Mouse (Mus musculus) cerebellum, adult (tissue): ENCODE results near the gene Atoh8.
A peak's percentile ranks its signal among the peaks of the same experiment; 100 is the strongest.

Source experiments
- ATAC-seq: cut with Nextera tagmentation; 2 replicates; pipeline ENCODE4 v1.9.2; 2017; ENCODE audit warnings: mild to moderate bottlenecking, moderate library complexity, mixed read lengths; ENCODE audit not compliant: insufficient number of reproducible peaks, low FRiP score, low TSS enrichment

Atoh8 gene

DNA sequence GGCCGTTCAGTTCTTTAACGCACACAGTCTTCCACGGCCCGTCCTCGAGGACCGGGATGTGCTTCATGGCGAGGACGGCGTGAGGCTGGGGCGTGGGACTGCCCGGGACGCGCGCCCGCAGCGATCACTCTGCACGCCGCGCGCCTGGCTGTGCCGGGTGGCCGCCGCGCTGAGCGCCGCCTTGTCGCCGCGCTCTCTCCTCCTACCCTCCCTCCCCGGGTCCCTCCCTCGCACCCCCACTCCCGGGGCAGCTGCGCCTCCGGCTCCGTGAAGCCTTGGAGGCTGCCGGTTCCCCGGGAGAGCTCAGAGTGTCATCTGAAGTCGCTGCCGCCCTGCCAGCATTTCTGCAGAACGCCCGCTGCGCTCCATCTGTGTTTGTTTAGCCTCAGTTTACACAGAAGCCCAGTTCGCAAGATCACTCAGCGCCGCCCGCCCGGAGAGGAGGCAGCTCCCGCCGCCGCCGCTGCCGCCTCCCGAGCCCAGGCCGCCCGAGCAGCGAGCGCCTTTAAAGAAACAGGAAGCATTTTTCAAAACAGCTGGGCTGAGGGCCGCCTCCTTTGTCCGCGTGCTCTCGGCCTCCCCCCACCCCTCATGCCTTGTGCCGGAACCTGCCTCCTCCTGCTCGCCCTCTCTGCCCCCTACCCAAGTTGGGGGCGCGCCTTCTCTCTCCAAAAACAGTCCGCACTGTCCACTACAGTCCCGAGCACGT, at the start of gene Atoh8:
Atoh8 (minus strand) TSS at position 480 of the 709 bp plus-strand sequence.
- peak; percentile 27; the same call in 1 of the 2 replicates for ATAC-seq

DNA sequence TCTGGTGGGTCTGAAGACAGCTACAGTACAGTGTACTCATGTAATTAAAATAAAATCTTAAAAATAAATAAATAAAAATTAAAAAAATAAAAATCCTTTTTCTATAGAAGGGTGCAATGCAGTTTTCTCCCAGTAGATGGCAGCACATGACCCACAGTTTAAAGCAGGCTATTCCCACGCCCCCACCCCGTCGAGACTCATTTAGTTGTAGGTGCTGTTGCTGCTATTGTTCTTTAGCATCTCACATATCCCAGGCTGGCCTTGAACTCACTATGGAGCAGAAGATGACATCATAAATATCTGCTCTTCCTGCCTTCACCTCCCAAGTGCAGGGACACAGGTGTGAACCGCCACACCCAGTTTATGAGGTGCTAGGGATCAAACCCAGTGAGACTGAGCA, 48.5 kb upstream of the Atoh8 start:
- ATAC-seq, result no peak

DNA sequence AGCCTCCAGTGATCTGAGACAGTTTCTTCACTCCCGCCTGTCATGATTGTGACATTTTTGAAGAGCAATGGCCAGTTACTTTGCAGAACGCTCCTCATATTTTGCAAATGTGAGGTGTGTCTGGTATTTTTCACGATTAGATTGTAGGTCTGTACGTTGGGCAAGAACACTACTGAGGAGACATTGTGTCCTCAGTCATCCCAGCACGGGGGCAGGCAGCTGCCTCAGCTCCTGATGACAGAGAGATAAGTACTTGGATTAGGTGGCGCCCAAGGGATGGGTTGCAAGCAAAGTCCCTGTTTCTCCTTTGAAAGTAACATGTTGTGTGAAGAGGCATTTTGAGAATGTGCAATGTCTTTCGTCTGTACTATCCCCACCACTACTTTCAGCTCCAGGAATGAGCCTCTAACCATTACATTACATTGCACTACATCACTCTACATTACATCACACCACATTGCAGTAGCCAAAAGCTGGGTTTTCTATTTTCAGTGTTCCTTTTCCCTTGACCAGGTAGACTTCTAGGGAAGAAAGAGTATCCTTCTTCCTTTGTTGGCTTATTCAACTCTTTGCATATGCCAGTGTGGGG, 45.1 kb upstream of the Atoh8 start:
- ATAC-seq, result no peak

- no peak for ATAC-seq
Measured at GRCm38 (mm10) chr6:72279505-72279904, 44.1 kb upstream of the Atoh8 start.

- ATAC-seq, result no peak
Measured at GRCm38 (mm10) chr6:72278835-72279234, 43.5 kb upstream of the Atoh8 start.

DNA sequence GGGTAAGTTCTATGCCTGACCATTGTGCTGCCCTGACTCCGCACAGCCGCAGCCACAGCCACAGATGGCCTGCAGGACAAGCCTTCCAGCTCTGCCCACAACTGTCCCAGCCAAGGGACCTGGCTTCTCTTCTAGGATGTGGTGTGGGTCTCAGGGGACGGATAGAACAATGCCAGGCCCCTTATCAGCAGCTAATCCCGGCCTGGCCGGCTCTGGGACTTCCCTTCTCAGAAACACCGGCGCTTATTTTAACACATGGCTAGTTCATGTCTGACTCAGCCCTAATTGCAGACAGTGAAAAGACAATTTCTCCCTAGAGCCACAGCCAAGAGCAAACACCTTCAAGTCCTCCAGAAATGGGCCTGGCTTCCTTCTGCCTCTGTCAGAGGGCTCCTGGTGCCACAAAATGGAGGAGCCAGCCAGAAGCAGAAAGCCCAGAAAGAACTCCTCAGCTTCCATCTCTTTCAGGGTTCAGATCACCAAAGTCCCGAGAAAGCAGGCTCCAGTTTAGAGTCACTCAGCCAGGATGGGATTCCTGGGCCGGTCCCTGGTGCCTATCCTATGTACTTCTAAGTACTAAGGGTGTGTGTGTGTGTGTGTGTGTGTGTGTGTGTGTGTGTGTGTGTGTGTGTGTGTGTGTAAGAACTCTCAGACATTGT, 42.3 kb upstream of the Atoh8 start:
- no peak for ATAC-seq

DNA sequence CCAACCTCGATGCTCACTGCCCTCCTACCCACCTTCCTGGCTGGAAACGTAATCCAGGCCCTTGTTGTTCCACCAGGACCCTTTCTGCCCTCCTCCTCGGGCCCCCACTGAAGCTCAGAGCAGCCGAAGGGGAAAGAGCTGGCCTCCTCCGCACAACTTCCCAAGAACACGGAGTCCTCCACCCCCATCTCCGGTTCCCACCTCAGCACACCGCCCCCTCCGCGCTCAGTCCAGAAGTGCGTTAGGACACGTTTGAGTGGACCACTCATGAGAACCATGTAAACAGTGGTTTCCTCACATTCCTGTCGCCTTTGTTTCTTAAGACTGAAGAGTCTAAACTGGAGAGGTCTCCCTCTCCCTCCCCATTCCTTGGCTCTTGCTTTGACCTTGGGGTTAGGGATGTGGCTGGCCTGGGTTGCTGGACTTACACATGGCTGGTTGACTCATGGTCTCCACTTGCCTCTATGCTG, 41.6 kb upstream of the Atoh8 start:
- no peak for ATAC-seq

- no peak for ATAC-seq
Measured at GRCm38 (mm10) chr6:72276141-72276540, 40.8 kb upstream of the Atoh8 start.

GRCm38 (mm10) chr6:72275527-72275926, 40.1 kb upstream of the Atoh8 start:
- ATAC-seq, result no peak

DNA sequence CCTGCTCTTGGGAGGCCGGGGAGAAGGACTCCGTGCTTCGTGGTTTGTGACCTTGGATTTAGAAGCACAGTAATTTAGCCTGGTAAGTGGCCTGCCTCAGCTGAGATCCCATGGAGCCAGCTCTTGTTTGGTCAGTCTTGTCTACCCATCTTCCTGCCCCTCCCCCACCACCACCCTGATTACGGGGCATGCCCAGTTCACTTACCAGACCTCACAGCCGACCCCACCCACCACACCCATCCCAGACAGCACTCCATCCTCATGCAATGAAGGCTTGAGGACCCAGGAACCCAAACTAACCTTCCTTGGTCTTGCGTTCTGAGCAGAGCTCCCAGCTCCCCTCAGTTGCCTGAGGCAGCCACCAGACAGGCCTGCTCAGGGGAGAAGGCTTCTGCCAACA, 37.8 kb upstream of the Atoh8 start:
- no peak for ATAC-seq

DNA sequence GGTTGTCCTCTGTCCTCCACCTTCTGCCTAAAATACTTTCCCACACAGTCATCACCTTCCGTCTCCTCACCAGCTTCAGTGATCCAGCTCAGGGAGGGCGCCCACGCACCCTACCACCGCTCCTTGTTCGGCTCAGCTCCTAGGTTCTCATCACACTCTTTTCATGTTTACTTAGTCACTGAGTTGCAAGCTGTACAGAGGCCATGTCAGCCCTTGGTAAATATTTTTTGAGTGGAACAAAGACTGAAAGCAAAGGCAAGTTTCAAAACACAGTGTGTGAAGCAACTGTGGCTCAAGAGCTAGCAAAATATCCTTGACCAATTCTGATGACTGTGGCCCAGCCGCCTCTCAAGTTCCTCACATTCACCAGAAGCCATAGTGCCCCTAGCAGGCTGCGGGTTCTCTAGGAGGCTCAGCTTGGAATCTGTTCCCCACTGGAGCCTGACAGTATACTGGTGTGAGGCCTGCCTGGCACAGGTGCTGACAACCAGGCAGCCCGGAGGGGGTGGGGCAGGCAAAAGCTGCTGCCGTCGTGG, 36.9 kb upstream of the Atoh8 start:
- no peak for ATAC-seq

- ATAC-seq, result peak; percentile 74
Measured at GRCm38 (mm10) chr6:72270952-72271519, 35.7 kb upstream of the Atoh8 start.

DNA sequence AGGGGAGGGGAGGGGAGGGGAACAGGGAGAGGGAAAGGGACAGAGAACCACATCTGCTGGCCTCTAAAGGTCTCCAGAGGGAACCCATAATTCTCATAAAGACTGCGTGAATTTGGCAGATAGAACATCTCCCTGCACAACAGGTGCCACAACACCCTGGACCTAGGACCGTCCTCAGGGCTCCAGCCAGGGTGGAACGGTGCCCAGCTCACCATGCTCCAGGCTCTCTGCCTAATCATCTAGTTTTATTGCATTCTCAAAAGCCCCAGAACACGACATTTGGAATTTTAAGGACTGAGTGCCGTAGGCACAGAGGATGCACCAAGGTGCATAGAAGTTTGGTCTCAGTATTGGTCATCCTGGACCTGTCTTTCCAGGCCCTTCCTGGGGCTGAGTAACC, 34.9 kb upstream of the Atoh8 start:
- ATAC-seq, result no peak

DNA sequence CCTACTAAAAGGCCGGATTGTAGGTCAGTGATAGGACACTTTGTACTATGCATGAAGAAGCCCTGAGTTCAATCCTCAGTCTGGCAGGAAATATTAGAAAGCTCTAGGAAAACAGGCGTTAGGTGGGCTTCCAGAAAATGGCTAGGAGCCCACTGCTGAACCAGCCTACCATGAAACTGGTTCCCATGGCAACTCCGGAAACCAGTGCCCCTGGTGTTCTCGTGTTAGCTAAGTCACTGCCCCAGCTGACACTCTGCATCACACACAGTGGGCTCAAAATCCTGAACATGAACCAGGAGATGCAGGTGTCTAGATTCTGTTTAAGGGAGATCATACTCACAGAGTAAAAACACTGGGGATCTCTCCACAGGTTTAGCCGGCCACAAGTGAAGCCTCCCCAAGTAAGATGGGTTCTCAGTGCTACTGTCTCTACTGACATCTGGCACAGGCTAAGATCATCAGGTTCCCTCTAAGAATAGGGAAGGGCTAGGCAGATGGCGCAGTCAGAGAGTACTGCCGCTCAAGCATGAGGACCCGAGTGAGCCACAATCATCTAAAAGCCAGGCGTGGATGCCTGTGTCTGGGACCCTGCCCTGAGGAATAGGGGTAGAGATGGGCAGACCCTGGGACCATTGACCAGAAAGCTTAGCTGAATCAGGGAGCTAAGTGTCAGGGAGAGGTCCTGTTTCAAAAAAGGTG, 32.9 kb upstream of the Atoh8 start:
- ATAC-seq, result no peak

DNA sequence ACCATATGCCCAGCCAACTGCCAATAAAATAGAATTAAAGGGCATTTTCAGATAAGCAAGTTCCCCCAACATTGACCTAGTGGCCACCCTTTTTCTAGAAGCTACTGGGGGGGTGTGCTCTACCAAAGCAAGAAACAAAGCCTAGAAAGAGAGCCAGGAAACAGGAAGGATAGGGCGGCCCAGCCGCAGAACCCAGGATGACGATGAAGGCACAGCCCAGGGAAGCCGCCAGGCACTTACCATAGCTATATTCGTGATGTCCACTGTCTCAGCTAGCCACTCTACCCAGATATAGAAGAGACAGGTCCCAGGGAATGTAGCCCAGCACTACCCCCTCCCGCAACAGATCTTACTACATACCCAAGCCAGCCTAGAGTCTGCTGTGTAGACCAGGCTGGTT, 30.3 kb upstream of the Atoh8 start:
- no peak for ATAC-seq

DNA sequence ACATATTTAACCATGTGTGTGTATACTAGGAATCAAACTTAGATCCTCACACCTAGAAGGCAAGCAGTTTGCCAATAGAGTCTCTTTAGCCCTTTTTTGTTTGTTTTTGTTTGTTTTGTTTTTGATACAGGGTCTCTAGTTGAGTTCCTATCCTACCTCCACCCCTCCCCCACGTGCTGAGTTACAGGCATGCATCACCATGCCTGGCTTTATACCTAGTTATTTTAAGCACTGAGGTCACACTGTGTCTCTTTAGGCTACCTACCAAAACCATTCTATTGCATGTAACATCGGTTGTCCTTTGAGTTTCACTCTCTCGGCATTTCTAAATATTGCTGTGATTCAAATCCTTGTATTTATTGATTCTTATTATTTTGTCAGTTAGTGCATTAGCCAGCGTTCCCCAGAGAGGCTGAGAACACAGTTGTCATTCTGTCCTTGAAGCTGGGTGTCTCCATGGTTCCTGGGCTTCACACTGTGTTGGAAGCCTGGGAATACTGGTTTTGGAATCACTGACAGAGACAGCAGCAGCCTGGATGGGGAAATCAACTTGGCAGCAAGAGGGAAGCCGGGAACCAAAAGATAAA, 28.4 kb upstream of the Atoh8 start:
- no peak for ATAC-seq

DNA sequence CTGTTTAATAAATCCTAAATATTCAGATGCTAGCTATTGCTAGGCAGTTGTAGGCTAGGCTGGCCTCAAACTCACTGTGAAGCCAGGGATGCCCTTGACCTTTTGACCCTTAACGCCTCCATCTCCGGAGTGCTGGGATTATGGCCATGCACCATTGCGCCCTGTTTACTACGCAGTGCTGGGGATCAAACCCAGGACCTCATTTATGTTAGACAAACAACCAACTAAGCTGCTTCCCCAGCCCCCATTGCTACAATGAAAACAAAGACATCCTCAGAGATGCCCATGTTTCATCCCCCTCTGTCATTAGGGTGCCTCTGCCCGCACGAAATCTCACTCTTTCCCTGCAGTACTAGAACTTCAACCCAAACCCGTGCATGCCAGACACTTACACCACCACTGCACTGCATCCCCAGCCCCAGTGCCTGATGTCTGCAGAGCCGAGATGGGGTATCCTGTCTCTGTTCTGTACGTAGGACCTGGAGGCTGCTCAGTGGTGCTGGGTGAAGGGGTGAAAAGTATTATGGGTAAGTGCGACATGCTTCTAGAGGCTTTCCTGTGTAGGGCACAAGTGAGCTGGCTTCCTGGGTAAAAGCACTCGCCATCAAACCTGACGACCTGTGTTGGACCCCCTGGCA, 26.4 kb upstream of the Atoh8 start:
- no peak for ATAC-seq

- peak; percentile 89 for ATAC-seq
Measured at GRCm38 (mm10) chr6:72260981-72261682, 25.8 kb upstream of the Atoh8 start.

DNA sequence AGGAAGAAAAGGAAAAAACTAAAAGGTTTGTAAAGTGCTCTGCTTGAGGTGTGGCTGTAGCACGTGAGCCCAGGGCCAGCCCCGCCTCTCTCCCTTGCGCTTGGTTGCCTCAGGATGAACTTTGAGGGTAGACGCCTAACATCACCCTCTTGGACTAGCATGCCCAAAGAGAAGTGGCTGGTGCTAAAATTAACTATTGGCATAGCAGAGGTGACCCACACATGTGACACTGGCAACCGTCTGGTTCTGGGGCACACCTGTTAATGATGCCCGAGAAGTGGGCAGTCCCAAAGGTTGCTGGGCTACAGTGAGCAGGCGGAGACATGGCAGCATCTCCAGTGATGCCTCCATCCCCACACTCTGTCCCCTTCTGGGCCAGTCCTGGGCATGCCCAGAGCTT, 24.1 kb upstream of the Atoh8 start:
- no peak for ATAC-seq
